Mouse (Mus musculus) spleen, postnatal 14 days (tissue): ENCODE results near the gene Pip4k2a.
"Not testable (repeated sequence)": the region's sequence is repeated elsewhere in the genome, so short reads cannot be mapped to it uniquely, and the experiment has no call there.

ENCODE experiments used
- DNase-seq, 2 experiments: peaks; one replicate each; pipeline ENCODE4 v3.0.0; 2021 to 2022; ENCODE audit warnings: low spot score in 2 of 2

Gene Pip4k2a

DNA sequence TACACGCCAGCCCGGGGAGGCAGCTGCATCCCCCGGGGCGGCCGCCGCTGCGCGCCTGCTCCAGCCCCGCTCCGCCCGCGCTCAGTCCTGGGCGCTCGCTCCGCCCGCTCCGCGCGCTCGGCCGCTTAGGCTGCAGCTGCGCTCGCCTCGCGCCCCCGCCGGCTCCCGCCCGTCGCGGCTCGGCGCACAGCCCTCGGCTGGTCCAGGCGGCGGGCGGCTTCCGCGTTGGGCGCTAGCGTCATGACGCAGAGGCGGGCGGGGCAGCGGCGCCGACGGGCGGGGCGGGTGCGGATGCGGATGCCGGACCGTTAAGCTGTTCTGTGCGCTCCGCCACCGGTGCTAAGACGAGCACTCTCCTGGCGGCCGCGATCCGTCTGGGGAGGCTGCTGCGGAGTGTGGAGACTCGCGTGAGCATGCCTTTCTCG is at the start of gene Pip4k2a, which contains the start of gene 4930426L09Rik:
Pip4k2a (minus strand) TSS at position 73 of the 425 bp plus-strand sequence.
4930426L09Rik (plus strand) TSS at position 290 of the 425 bp plus-strand sequence.
- DNase-seq, result peak; percentile 94 to 96

DNA sequence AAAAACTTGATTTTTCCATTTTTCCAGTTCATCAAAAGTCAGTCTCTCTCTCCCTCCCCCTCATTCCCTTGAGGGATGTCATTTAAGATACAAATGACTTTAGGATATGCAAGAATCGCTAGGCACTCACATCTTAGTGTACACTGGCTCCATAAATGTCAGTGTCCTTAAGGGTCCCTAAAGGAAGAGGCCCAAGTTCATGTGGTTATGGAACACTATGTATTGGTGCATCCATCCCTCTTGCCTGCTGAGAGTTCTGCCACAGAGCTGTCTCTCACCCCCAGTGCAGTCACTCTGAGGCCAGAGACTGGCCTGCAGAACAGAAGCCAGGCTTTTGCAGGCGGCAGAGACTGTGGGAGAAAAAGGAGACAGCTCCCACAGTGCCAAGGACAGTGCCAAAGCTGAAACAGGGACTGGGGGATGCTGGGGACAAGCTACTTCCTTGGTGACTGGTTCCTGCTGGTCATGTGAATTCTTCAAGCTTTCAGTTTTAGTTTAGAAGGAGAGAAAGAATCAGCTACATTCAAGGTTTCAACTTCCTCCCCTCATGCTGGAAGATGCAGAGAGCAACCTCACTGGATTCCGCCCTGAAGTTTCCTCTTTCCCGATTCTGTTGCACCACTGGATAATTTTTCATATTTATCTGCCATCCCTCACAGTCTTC is 40.1 kb upstream of the Pip4k2a start:
- DNase-seq, result no peak

DNA sequence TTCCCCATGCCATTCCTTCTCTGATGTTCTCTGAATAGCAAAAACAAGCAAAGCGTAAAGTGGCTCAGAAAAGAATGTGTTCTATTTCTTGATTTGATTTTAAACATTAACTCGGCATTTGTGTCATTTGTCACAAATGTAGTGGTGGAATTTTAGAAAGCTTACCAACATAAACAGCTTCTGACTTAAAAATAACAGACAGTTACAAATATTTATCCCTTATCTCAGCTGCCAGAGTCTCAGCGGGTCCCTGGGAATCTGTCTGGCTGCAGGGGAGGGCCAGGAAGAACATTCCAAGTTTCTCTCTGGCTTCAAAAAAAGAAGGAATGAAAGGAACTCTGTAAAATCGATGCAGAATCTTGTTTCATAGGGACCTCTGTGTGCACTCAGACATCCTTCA is 39.5 kb upstream of the Pip4k2a start:
- no peak for DNase-seq

DNA sequence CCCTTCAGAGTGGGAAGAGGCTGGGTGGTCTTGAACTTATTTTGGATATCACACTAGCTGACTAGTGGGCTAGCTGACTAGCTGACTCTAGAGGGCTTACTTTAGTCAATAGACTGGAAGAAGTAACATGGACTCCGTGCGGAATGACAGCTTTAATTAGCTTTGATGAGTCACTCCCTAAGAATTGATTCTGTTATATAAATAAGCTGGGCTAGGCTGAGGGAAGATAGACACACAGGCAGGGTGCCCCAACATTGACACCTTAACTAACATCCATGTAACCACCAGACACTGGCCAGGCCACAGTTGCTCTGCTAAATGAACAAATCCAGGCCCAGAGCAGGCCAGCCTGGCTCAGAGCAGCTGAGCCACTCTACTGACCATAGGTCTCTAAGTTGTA is 26.9 kb upstream of the Pip4k2a start:
- DNase-seq, result no peak

DNA sequence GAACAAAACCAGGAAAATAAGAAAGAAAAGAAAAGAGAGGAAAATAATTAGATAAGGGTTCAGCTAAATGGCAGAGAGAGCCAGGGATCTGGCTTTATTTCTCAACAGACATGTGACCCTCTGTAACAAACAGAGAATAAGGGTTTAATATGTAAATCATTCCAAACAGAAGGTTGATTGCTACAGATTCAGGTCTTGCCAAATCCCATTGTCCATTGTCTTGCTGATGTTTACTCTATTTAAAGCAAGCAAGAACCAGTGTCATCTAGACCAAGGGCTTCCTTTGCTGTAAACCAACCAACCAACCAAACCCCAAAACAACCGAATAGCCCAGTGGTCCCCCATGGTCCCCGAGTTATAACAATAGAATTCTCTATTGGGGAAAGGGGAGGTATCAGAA is 20.1 kb upstream of the Pip4k2a start:
- no peak for DNase-seq

DNA sequence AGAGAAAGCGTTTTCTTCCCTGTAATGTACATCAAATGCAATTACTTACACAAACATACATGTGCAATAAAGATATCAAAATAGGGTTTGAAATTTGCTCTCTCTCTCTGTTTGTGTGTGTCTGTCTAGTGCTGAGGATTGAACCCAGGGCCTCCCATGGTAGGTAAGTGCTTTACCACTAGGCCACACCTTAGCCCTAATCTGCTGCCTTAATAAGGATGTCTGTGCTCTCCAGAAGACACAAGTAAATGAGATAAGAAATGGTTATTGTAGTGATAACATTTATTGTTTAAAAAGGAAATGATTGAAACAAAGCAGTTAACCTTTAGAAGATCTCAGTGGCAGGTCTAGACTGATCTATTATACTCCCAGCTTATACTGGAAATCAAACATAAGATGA is 18.9 kb upstream of the Pip4k2a start:
- no peak for DNase-seq

DNA sequence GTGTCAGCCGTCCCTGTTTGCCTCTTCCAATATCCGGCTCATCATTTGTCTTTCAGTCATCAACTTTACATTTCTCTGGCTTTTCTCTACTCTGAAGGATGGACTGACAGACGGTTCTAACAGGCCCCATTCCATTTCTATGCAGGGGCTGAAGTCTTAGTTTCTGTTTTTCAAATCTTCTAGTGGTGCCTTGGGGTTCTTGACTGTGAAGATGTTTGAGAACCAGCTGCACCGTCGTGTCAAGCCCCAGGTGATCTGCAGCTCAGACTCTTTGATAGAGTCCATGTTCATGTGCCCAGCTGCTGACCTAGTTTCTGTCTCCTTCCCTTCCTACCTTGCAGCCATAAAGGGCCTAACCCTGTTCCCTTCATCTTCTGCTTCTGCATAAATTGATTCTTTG is 18.4 kb upstream of the Pip4k2a start:
- DNase-seq, result no peak

DNA sequence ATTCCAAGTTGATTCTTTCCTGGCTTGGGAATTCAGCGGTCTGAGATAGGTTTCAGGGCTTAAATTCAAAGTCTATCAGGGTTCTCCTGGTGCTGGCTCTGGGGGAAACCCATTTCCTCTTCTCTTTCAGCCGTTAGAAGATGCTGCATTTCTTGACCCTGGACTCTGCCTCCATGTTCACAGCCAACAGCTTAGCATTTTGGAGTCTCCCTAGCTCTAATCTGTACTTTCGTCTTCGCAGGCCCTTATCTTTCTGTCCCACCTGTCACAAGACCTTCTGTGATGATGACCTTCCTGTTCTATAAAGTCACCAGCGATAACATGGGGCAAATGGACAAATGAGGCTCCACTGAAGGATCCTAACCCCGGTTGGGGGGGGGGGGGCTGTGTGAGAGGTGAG is 13.5 kb upstream of the Pip4k2a start:
- peak in 1 of 2 experiments; percentile 40 for DNase-seq

DNA sequence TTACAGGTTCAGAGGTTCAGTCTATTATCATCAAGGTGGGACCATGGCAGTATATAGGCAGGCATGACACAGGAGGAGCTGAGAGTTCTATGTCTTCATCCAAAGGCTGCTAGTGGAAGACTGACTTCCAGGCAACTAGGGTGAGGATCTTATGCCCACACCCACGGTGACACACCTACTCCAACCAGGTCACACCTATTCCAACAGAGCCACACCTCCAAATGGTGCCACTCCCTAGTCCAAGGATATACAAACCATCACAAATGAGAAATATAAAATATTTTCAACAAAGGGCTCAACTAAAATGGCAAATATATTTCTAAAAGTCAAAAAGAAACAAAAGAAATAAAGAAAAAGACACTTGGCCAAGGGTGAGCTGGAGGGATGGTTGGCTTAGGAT is 12.6 kb upstream of the Pip4k2a start:
- not testable (repeated sequence) for DNase-seq

DNA sequence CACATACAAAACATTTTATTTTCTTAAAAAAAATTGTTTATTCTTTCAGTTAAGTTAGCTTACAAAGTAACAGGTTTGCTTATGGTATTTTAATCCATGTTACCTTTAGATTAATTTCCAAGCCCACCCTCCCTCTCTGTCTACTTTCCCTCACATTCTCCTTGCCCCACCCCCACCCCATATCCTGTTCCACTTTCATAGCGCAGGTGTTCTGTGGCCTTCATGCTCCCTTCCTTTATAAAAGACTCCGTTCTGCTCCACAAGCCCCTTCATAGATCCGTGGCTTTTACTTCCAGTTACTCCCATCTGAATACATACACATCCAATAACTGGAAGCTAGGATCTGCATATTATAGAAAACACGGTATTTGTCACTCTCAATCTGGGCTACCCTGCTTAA is 9.7 kb upstream of the Pip4k2a start:
- DNase-seq, result no peak

DNA sequence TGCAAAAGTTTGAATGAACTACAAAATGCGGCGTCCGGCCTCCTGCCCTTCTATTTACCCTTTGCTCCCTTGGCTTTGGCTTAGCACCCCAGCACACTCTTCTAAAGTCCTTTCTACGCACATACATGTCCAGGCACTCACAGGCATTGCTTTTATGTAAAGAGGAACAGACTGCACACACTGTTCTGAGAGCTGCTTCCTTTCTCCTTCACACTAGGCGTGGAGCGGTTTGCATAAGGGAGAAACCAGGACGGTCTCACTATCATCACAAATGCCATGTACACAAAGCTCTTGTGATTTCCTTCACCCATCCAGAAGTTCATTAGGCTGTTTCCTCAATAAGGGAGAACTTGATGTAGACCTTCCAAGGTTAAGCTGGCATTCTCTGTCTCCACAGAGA is 8.2 kb upstream of the Pip4k2a start:
- DNase-seq, result no peak

DNA sequence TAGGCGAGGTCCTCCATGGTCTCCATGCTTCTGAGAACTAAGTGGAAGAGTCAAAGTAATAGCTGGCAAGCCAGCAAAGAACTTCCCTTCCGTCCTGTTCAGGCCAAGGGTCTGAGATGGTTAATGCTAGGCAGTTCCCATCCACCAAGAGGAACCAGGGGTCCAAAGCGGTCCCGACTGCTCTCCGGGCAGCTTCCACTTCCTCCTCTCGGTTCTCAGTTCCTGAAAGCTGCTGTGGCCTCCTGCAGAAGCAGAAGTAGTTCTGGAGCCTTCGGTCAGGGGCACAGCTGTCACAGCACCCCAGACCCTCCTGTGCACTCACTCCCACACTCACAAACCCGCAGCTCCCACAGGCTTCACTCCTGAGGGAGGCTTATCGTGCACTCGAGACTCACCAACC is 6.9 kb upstream of the Pip4k2a start:
- DNase-seq, result peak; percentile 29 to 47

DNA sequence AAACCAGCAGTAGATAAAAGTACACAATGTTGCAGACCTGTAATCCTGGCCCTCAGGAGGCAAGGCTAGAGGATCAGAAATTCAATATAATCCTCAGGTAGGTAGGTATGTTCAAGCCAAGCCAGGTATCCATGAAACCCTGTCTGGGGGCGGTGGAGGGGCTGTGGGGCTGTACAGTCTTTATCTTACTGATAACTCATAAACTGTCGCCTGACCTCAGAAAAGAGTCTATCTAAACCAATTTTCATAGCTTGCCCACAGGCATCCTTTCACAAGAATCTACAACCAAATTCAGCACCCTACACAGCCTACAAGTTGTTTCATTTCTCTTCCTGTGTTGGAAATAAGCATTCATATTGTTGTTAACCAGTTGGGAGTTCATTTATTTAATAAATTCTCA is 1.5 kb upstream of the Pip4k2a start:
- DNase-seq, result no peak

DNA sequence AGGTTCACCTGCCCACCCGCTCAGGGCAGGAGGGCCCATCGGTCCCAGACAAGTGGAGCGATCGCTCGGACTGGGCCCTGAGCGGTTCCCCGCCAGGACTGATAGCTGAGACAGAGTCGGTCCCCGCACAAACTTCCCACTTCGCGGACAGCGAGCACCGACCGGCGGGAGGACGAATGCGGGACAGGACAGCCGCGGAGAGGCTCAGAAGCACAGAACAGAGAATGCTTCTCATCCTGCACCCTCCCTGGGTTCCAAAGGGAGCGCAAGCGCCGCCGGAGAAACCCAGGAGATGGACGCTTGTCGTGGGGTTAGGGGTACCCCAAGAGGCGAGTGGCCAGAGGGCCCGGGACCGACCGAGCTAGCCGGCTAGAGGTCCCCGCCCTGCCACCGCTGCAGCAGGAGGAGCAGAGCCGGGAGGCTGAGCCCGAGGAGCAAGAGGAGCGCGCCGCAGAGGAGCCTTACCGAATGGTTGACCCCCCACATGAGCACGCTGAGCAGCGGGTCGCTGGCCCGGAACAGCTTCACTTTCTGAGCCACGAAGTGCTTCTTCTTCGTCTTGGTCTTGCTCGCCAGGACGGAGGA is 447 bp downstream of the Pip4k2a start:
- peak; percentile 36 to 60 for DNase-seq

DNA sequence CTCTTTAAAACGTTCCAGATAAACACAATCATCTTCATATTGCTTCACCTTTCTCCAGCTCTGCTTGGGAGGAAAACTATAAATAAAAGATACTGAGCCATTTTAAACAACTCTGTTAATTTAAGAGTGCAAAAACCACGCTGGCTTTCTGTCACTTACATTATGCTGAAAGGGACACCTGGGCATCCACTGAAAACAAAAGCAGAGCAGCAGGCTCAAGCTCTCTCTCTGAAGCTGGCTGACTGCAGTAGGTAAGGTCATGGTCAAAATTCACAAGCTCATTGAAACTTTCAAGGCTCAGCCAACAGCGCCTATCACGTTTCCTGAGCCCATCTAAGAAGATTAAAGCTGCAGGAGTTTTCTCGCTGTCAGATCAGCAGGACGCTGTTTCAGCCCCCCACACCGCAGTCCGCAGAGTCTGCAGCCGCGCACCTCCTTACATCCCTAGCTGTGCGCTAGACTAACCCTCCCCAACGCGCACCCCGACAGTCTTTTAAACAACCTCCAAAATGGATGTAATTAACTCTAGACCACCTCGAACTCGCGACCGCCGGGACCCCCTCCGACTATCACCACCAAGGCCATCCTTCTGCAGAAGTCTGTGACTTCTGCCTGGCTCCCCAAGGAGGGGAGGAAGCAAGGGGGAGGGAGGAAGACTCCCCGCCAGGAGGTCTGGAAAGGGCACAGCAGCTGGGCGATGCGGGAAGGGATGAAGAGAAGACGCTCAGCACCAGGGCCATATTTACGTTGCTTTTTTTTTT is 1.3 kb downstream of the Pip4k2a start:
- peak; percentile 21 to 28 for DNase-seq

DNA sequence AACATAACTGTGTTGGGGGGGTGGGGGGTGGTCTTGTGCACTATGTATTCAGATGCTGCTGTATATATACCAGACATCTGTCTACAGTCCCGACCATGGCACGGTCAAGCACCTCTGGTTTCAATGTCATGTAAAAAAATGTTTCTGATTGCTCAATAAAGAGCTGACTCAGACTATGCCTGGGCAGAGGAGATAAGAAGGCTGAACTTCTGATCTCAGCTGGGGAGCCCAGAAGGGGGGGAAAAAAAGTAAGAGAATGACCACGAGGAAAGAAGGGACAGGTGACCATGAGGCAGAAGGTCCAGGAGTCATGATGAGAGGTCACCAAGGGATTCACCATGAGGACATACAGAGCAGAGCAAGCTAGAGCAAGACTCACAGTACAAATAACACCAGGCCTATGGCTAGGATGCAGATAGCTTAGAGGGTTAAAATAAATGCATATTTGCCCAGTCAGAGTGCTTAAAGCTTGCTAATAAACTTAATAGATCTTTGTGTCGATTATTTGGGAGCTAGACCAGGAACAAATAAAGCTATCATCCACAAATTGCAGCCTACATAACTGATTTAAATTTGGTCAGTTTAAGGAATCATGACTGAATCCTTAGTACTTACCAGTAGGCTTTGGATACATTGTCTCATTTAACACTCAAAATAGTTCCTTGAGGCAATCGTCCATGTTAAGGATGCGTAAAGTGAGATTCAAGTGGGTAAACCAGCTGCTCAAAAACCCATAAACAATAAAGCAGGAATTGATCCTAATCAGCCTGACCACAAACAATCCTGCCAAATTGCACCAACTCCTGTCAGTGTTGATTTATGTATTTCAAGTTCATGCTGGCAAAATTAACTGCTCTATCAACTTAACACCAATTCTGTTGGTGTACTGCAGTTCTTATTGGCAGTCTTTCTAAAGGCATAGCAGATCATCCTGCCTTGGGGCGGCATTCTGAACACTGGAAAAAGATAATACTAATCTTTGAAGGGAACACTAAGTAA is 5.1 kb downstream of the Pip4k2a start:
- DNase-seq, result no peak

DNA sequence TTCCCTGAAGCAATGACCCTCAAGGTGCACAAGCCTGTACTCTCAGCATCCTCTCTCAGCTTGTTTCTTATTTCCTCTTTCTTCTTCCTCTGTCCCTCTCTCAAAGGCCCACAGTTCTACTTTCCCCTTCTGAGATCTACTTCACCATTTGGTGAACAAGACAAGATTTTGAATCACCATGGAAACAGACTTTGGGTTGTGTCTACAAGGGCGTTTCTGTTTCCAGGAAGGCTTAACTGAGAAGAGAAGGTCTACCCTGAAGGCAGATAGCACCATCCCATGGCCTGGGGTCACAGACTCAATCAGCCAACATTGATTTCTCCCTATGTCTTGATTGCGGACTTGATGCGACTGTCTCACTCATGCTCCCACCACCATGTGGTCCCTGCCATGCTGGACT is 9.0 kb downstream of the Pip4k2a start:
- DNase-seq, result no peak

DNA sequence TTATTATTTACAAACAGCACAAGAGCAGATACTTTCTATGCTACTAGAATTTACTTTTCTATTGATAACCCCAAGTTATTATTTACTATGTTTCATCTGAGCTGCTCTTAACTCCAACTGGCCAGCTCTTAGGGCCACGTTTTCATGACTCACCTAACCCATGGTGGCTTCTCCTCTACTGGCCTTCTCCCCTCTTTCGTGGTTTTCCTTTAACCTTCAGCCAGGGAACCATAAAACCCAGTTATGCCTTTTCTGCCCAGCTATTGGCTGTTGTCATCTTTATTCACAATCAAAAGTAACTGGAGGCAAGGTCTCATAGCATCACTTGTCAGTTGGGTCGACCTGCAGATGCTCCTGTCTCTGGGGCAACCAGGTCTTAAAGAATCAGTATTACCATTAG is 12.4 kb downstream of the Pip4k2a start:
- DNase-seq, result no peak

DNA sequence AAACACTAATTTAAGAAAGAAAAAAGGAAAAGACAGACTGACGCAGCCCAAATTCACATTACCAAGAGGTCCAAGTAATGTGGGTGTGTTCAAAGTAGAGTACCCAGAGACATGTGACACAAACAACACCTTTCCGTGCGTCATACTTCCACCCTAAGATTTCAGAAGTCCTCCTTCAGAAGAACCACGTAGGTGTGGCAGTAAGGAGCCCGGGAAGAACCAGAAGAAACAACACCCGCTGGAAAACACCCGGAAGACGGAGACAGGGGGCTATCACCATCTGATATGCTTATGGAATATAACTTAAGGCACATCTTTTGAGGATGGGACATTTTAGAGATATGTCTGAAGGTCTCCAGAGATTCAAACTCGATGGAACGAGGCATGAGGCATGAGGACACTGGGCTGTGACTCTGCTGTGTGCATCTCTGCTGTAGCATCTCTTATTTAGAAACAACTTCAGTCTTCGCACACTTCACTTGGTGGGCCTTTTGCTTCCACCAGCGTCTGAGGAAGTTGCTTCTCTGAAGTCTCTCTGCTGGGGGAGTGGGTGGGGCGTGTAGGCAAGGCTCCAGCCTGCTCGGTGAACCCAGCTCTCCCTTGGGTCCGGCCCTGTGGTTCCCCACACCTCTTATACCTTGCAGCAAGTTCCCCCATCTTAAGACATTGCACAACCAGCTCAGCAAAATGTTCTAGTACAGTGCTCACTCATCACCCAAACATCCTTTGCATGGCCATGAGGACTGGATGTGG is 13.7 kb downstream of the Pip4k2a start:
- peak; percentile 67 to 73 for DNase-seq

DNA sequence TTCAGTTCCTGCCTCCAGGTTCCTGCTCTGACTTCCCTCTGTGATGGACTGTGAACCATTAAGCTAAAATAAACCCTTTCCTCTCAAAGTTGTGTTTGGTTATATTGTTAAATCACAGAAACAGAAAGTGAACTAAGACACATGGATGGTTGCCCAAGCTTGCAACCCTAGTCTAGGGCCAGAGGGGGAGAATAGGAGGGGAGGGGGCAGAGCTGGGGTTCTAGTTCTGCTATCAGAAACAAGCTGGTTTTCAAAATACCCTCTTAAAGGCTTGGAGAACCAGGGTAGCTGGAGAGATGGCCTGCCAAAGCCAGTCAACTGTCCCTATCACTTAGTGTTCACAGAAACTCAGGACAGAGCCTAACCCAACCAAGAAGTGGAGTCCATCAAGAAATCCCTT is 14.4 kb downstream of the Pip4k2a start:
- no peak for DNase-seq

DNA sequence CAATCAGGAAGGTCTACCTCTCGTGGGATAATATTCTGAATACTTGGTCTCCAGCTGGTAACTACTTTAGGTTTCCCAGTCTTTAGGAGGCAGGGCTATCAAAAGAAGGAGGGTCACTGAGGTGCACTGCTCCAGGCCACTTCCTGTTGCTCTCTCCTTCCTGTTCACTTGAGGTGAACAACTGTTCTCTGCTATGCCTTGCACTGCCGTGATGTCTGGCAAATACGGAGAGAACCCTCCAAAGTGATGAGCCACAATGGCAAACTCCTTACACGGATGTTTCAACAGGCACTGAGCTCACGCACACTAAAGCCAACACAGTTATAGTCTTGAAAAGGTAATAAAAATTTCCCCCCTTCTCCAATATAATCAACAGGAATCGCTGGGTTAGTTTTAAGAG is 15.3 kb downstream of the Pip4k2a start:
- no peak for DNase-seq
